Mouse (Mus musculus) megakaryocyte progenitor cell, adult 5-6 weeks (primary cell): ENCODE measurements at regions not wholly inside any gene's neighbourhood (a gene's known extent, or its start where the extent isn't known, plus 50 kb on each side); places are given as distances from the start of the nearest gene placed in this dataset.
A peak's percentile ranks its signal among the peaks of the same experiment; 100 is the strongest.

ENCODE experiments used
- ATAC-seq: replicated peaks from 2 replicates; pipeline ENCODE4 v1.8.0; 2016; ENCODE audit warnings: mild to moderate bottlenecking, moderate TSS enrichment, inconsistent platforms; ENCODE audit not compliant: poor library complexity

DNA sequence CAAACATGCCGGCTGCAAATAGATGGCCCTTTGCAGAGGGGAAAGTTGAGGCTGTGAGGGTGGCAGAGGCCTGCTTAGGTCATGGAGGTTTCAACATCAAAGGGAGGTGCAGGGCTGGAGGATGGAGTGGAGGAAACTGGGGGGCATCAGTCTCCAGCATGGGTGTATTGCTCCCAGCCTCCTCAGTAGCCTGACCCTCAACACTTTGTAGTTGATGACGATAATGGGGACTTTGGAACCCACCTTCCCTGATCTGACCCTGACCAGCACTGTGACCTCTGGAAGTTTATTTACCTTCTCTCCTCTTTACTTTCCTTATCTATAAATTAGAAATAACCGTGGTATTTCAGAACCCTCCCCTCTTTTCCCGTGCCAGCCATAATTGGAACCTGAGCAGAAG is 56.2 kb downstream of the Gm26897 start:
- ATAC-seq, result no peak

DNA sequence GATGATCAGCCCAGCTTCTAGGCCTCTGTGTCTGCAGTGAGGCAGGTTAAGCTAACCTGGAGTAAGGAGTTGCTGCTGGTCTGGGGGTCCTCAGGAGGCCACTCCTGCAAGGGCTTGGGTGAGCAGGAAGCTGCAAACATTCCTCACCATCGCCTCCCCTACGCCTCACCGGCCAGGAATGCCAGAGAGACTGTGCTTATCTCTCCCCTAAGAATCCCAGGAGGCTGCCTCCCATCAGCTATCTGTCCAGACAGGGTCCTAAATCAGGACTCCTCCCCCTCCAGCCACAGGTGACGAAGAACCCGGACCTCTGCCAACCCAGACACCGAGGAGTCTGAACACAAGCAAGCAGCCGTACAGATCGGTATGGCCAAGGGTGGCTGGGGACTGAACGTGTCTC is 56.8 kb downstream of the Gm26897 start:
- ATAC-seq, result no peak

DNA sequence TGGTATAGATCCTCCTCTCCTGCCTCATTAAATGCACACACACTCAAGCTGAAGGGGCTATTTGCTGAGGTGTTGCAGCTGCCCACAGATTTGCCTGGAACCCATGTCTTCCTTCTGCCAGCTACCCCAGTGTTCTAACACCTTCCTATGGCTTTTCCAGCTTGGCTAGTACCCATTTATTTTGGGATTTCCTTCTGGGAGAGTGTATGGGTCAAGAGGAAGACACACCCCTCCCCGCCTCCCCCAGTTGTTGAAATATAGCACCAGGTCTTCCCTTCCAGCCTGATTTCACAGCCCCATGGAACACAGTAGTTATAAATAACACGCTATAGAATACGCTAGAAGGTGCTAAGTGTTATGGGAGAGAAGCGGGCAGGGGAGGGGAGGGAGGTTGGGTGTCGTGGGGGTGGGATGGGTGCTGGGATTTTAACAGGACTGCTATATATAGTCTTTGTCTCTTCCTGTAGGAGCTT is 57.4 kb downstream of the Gm26897 start:
- ATAC-seq, result no peak

DNA sequence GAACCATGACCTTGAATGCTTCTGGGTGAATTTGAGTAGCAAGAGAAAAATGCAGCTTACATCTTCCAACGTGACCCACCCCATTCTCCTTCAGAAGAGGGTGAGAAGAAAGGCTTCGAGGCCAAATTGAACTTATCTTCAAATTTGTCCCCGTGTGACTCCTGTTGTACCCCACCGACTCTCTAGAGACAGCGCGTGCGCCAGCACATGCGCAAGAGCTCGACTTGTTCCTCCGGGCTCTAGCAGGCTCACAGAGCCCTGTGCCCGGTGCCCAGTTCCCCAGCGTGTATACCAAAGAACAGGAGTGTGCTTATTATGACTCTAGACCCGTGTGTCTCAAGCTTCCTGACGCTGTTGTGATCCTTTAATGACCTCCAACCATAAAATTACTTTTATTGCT is 59.0 kb downstream of the Gm26897 start:
- no peak for ATAC-seq

DNA sequence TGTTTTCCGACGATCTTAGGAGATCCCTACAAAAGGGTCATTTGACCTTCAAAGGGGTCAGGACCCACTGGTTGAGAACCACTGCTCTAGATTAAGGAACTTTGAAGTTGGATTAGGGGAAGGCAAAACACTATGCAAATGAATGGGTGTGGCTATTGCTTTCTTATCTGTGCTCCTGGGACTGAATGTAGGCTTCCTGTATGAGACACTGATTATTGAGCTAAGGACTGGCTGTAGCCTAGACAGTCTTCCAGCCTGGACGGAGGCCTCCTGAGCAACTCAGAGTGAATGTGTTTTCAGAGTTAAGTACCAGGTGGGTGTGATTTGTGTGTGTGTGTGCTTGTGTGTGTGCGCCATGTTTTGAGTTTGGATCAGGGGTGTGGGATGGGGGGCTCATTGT is 59.5 kb downstream of the Gm26897 start:
- ATAC-seq, result no peak

DNA sequence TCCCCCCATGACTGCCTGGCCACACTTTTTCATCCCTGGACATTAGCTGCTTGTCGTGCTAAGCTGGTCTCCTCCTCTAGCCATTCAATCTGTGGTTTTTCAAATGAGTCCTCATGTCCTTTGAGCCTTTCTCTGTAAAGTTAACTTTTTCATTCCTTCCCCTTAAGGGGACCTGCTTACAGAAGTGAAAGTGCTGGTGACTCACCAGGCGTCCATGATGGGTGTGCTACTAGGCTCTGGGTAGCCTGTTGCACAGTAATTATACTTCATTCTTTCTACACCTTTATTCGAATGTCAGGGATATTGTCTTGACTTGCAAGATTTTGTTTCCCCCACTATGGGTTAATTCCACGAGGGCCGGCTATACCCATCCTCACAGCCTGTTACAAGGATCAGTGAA is 63.2 kb downstream of the Gm26897 start:
- peak; percentile 59 for ATAC-seq

DNA sequence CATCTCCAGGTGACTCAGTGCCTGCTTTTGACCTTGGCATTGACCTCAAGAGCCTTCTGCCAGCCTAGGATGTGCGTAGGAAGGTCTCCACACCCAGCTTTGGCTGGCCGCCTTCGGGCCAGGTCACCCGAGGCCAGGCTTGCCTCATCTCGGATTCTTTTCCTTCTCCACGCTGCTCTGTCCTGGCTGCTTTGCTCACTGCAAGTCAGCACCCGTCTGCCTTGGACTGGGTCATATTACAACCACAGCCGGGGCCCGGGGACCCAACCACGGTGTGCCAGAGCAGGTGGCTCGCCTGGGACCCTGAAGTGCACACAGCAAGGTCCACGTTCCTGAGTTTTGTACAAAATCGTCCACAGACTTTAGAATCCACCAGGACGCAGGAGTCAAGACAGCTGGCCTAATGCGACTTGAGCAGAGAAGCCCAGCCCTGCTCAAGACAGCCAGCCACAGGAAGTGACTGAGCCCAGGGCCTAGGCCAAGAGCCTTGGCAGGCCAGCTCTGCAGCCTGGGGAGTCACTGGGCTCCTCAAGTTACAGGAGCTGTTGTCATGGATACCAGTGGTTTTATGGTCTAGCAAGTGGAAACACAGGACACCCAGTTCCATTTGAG is 66.1 kb downstream of the Gm26897 start:
- peak; percentile 73 for ATAC-seq

DNA sequence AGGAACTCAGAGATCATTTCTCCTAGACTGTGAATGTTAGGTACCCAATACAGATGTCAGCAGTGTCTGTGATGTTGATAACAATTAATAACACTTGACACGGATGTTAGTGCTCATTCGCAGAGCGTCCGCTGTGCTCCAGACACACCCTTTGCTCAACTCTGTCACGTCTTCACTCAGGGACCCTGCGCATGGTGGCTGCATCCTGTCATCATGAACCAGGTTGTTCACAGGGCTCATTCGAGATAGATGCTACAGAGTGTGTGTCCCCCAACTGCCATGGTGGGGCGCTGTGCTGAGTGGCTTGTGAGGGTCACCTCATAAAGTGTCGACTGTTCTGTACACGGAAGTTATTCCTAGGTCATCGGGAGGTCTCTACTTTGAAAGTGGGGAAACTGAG is 66.8 kb downstream of the Gm26897 start:
- no peak for ATAC-seq

DNA sequence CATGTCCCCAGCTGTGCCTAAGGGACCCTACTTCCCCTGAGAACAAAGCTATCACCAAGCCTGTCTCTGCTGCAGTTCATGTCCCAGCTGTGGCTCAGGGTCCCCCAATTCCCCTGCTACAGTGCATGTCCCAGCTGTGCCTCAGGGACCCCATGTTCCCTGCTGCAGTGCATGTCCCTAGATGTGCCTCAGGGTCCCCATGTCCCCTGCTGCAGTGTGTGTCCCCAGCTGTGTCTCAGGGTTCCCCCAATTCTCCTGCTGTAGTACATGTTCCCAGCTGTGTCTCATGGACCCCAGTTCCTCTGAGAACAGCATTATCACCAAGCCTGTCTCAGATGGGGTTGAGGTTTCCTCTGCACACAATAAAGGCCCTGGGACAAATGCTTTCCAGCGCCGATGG is 67.3 kb downstream of the Gm26897 start:
- no peak for ATAC-seq

DNA sequence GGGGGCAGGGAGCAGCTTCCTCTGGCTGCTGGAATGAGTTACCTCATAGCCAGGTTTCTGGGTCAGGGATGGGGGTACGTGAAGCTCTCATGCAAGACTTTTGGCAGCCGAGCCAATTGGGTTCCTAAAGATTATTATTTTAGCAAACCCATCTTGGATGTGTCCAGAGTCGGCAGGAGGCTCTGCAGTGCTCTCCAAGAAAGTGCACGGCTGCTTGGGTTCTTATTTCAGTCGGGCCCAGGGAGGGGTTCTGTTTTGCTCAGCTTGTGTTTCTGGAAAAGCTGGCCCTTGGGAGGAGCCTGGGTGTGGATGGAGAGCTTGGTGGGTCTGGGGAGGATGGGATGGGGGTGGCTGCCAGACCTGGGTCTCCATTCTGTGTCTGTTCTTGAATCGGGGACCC is 70.8 kb downstream of the Gm26897 start:
- ATAC-seq, result no peak

DNA sequence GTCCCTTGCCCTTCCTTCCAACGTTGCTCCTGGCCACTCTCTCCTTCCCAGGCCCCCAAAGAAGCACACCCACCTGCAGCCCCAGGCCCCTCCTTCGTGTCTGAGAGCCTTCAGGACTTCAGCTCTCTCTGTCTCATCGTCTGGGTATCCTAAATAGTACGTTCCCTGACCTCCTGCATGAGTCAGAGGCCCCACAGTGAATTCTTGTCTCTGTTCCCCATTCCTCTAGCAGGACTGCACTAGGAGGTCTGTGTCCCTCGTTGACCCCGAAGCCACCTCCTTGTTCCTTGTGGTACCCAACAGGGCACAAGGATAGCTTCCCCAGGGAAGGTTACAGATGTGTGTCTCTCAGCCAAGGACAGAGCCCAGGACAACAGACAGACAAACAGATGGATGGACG is 71.4 kb downstream of the Gm26897 start:
- no peak for ATAC-seq

DNA sequence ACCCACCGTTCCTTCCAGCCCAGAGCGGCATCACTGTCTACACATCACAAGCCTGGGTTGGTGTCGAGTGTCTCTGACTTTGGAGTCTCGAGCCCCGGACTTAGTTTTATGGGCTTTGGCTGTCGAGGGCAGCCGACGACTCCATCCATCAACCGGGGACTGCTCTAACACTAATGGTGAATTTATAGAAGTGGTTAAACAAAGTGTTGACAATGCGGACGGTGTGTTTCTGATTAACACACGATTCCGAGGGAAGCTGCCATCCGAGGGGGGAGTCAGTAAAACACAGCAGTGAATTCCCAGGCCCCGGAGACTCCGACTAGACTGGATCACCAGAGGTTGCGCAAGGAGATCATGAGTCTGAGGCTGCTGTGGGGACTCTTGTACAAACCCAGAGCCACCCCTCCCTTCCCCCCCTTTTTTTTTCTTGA is 72.1 kb downstream of the Gm26897 start:
- ATAC-seq, result no peak

DNA sequence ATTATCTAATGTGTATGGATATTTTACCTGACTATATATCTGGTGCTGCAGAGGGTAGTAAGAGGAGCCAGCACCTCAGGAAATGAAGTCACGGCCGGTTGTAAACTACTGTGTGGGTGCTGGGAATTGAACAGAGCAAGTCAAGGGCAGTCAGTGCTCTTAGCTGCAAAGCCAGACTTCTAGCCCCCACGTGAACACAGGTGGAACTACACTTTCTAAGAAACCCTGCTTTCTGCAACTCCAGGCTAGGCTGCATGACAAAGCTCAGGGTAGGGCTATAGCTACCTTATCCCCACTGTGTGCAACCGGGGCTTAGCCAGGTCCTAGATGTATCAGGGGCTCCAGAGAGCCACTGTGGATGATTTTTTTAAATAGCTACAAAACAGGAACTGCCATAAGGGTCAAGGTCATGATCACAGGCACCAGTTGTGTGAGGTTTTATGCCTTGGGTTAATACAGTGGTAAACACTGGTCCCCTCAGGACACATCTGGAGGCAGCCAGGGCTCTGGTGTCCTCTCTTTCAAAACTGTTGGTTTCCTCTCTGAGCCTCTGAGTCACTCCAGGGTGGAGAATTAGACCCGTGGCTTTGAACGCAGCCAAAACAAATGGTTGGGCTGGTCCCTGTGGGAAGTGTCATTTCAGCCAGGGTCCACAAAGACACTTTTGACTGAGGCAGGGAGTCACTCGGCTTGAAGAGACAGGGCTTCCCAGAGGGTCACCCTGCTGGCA is 76.5 kb downstream of the Gm26897 start:
- ATAC-seq, result peak; percentile 87

DNA sequence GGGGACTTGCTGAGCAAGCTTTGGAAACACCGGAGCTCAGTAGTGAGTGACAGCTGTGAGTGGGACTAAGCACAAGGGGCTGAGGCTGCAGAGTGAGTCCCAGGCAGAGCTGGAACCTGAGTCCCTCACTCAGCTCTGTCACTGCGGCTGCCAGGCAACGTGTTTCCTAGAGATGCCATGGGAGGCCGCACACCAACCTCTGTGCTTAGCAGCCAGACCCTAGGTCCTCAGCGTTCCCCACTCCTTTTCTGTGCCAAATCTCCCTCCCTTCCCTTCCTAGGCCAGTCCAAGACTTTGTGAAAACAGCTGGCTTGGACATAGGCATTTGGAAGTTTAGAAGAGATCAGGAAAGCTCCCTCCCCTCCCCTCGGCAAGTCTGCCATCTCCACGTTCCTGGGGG is 78.9 kb downstream of the Gm26897 start:
- no peak for ATAC-seq

DNA sequence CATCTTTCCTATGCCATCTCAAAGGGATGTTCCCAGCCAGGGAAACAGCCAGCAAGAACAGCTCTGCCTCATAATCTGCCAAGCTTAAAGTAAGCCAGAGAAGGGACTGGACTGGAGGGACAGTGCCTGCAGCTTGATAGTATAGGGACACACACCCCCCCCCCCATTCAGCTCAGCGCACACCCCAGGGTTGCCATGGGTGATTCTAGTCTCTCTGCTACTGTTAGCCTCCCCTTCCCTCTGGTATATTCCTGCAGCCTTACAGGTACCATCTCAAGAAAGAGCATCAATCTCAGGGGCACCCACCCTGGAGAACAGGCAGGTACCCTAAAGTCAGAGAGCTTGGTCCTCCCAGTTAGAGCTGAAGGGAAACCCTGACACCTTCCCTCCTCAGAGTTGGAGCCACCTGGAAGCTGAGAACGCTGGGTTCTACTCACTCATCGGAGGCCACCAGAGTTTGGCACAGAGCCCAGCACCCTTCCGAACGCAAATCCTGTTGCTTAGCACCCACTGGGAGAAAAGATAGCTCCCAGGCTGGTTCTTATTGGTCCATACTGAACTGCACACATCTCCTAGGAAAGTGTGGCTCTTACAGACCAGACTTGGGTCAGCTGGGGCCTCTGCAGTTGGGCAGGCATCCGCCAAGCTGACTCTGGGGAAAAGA is 79.5 kb downstream of the Gm26897 start:
- no peak for ATAC-seq

DNA sequence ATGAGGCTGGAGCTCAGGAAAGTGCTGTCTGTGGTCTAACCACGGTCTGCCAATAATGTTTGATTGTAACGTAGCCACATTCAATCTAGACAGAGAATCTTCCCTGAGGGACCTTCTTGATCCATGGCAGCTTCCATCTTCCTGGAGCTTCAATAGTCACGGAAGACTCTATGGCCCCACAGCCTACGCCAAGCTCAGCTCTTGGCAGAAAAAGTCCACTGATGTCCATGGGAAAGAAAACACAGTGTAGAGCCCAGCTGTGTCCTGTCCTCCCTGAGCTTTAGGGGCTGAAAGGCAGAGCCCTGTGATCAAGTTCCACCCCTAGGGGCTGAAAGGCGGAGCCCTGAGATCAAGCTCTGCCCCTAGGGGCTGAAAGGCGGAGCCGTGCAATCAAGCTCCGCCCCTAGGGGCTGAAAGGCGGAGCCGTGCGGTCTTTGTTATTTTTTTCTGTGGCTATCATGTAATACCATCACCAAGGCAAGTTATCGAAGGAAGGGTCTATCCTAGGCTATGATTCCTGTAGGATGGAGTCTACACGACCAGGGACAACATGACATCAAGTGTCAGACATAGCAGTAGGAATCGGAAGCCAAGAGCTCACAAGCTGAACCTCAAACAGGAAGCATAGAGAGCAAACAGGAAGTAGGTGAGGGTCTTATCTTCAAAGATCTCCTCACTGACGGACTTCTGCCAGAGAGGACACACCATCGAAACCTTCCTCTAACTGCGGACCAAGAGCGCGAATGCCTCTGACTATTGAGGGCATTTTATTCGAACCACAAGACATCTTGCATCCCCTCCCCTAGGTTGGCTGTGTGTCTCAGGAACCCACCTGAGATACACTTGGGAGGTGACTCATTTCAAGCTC is 81.4 kb downstream of the Gm26897 start:
- ATAC-seq, result peak; percentile 42

DNA sequence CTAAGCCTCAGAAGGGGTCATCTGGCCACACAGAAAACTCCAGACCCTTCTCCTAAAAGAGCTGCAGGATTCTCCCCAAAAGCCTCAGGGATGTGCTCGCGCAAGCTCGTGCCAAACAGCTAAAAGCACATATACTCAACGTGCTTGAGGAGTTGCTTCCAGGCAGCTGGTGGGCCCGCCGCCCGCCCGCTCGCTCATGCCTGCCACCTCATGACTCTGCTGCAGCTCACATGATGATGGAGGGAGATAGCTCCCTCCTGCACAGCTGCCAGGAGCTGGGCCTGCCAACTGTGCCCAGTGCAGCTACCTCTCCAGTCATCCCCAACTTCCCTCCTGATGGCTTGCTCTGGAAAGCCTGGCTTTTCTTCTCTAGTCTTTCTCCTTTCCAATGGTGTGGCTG is 87.2 kb downstream of the Gm26897 start:
- ATAC-seq, result no peak

DNA sequence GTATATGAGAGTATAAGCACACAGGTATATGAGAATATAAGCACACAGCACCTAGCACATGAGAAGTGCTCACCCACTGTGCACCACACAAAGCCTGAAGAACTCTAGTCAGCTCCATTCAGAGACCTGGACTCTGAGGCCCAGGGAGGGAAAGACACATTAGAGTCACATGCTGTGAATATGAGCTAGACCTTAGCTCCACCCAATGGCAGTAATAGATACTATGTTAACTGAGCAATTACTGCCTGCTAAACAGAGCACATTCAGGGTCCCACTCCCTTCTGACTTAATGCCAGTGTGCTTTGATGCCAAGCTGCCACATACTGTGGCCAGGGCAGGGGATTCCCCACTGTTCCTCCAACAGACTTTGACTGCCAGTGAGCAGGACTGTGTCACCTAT is 89.2 kb downstream of the Gm26897 start:
- no peak for ATAC-seq

DNA sequence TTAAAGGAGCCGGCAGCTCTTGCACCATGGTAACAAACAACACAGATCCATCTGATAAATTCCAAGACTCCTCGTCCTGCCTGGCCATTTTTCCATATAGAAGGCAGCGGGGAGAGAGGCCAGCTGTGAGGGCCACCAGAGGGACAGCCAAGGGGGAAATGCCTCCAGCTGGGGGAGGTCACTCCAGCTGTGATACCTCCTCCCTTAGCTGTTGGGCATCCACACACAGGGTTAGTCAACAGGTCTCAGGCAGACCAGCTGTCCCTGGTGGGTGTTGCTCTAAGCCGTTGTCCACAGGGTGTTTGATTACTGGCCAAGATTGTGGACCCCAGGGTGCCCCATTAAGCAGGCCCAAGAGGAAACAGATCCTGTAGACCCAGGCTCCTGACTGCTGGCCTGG is 89.7 kb downstream of the Gm26897 start:
- no peak for ATAC-seq

DNA sequence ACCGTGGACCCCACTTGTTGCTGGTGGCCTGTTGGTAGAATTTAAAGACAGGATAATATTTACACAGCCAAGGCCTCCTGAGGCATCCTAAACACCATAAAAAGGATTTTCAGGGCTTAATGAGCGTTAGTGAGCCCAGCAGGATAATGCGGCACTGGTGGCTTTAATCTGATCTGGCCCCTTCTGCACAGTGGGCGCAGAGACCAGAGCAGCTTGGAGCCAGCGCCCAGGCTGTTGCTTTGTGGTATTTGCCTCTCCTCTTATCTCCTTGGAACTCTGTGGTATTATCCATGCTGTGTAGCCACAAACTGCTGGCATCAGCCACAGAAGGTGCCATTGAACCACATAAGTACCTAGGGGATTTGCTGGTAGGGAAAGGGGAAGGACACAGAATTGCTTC is 90.1 kb downstream of the Gm26897 start:
- no peak for ATAC-seq

DNA sequence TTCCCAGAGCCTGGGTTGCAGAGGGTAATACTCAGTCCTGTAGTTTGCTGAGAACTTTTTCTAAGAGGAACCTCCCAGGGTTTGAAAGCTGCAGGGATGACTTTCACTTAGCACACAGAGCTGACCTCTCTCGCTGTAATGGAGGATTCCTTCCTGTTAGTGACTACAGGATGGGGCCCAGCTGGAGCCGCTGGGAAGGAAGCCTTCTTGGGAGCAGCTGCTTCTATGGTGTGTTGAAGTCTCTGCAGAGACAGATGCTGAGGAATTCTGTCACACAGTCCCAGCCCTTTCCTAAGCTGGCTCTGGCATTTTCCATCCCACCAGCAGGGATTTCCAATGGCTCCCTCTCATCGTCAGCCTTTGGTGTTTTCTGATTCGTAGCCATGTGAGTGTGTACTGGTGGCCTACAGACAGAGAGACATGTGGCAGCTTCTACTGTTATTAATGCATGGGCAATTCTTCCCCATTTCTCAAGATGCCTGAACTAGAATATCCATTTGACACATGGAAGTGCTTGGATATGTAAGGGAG is 90.9 kb downstream of the Gm26897 start:
- no peak for ATAC-seq
